ENCODE assay signal across 1 mouse cellular context in genomic region chr1:87607385-87608091, GRCm38 (mm10).
TF ChIP-seq lines count a peak whose summit lies in the region.

No protein-coding gene starts in this region.

TF ChIP-seq in MEL, 35 proteins besides CTCF, POLR2A, EP300 and RAD21 (continued from another document):
- TF ChIP-seq TAL1 (IDR thresholded peaks at IDR 0.05; ENCODE audit: low read length) (no peak), ZNF384 (IDR thresholded peaks at IDR 0.05; ENCODE audit: low read depth, low read length) (peak; percentile 58), UBTF (IDR thresholded peaks at IDR 0.05; ENCODE audit: borderline replicate concordance, insufficient read depth, low read depth, low read length) (no peak), GATA1 (IDR thresholded peaks at IDR 0.05; ENCODE audit: low read depth, low read length) (no peak), SIN3A (IDR thresholded peaks at IDR 0.05; ENCODE audit: low read length) (0 out of 2 replicates have a peak, but pooled peaks have one; percentile 48), CHD1 (IDR thresholded peaks at IDR 0.05; ENCODE audit: low read depth, low read length) (no peak)
